Mouse (Mus musculus): Measurements from ENCODE around the gene Ncor2.

Ncor2 gene

DNA sequence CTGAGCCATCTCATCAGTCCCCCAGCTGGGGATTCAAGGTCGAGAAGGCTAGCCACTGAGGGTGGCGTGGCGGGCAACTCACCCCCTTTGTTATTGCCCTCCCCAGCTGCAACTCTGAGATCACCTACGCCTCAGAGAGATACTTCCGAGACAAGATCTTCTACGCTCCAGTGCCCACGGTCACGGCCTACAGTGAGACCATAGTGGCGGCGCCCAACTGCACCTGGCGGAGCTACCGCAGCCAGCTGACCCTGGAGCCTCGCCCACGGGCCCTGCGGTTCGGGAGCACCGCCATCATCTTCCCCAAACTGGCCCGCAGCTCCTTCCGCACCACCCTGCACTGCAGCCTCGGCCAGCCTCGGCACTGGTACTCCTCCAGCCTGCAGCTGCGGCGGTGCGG, 167.9 kb downstream of the Ncor2 start:
- TF ChIP-seq POU5F1 (IDR thresholded peaks at IDR 0.05; ENCODE audit: borderline replicate concordance, low read length): no peak
- no peak for TF ChIP-seq CTCF (conservative IDR thresholded peaks at IDR 0.05; ENCODE audit: low read length)
- Histone ChIP-seq H3K27me3 (ENCODE audit: insufficient read depth, low read length) (peaks cover 10% of the 10 kb centered on the region; the same call in 1 of the 2 replicates), H3K4me1 (replicated peaks; ENCODE audit: low read depth, low read length) (peaks cover 26% of the 10 kb centered on the region), H3K4me3 (replicated peaks; ENCODE audit: low read length) (peak overlapping the region; percentile 68), H3K9me3 (ENCODE audit: low read length) (no peaks in the 10 kb centered on the region), H3K36me3 (ENCODE audit: insufficient read depth, low read length) (peaks cover 30% of the 10 kb centered on the region)

DNA sequence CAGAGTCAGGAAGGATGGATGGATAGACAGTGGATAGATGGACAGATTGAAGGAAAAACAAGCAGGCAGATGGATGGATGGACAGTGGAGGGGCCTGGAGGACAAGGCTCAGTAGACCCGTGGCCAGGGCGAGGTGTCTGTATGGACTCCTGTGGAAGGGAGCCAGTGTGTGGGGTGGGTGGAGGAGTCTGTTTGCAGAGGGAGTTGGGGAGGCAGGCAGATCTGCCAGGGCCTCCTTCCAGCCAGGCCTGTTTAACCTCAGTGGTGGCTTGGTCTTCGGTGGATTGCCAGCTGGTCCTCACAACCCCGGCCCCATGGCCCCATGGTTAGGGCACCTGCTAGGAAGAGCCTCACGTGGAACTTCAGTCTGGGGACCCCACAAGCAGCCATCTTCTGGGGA, 172.1 kb downstream of the Ncor2 start:
- Histone ChIP-seq H3K27me3 (ENCODE audit: insufficient read depth, low read length) (peaks cover 43% of the 10 kb centered on the region), H3K9me3 (ENCODE audit: low read length) (no peaks in the 10 kb centered on the region), H3K4me1 (replicated peaks; ENCODE audit: low read depth, low read length) (peaks cover 41% of the 10 kb centered on the region), H3K4me3 (replicated peaks; ENCODE audit: low read length) (no peak overlapping the region), H3K36me3 (ENCODE audit: insufficient read depth, low read length) (0 out of 2 replicates have a peak, but pooled peaks cover 3% of the 10 kb centered on the region)
- TF ChIP-seq CTCF (conservative IDR thresholded peaks at IDR 0.05; ENCODE audit: low read length) (no peak), POU5F1 (IDR thresholded peaks at IDR 0.05; ENCODE audit: borderline replicate concordance, low read length) (no peak), NANOG (IDR thresholded peaks at IDR 0.05; ENCODE audit: borderline replicate concordance, low read length) (no peak)

DNA sequence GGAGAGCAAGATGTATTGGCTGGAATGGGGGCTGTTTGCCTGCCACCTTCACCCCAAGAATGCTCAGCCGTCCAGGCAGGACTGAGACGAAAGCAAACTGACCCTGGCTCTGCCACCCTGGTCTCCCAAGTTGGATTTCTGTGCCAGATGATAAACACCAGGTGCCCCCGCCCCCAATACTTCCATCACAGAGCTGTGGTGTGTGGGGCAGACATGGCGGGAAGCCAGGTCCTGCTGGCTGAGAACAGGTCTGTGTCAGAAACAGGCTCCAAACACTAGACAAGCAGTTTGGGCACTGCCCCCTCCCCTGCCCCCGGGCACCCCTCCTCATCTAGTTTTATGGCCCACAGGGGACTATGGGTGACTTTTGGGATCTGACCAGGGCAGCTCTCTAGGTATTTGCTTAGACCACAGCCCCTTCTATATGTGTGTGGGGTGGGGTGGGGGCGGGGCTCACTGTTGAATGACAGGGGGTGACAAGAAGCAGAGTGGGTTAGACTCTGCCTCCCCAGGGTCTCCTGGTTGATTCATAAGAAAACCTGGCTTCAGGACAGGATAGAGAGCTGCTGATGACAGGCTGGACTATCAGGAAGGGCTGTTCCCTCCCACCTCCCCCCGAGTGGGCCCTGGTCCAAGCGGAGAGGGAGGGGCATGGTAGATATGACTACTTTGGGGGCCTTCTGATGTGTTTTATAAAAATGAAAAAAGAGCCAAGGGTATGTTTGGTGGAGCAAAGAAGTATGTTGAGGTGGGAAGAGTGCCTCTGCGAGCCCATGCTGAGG, 173.0 kb downstream of the Ncor2 start:
- no peak for TF ChIP-seq CTCF (conservative IDR thresholded peaks at IDR 0.05; ENCODE audit: low read length)
- TF ChIP-seq POU5F1 (IDR thresholded peaks at IDR 0.05; ENCODE audit: borderline replicate concordance, low read length): no peak
- no peak for TF ChIP-seq NANOG (IDR thresholded peaks at IDR 0.05; ENCODE audit: borderline replicate concordance, low read length)
- Histone ChIP-seq H3K4me3 (replicated peaks; ENCODE audit: low read length) (no peak overlapping the region), H3K4me1 (replicated peaks; ENCODE audit: low read depth, low read length) (peaks cover 32% of the 10 kb centered on the region), H3K9me3 (ENCODE audit: low read length) (no peaks in the 10 kb centered on the region), H3K27me3 (ENCODE audit: insufficient read depth, low read length) (peaks cover 48% of the 10 kb centered on the region), H3K36me3 (ENCODE audit: insufficient read depth, low read length) (0 out of 2 replicates have a peak, but pooled peaks cover 3% of the 10 kb centered on the region)

DNA sequence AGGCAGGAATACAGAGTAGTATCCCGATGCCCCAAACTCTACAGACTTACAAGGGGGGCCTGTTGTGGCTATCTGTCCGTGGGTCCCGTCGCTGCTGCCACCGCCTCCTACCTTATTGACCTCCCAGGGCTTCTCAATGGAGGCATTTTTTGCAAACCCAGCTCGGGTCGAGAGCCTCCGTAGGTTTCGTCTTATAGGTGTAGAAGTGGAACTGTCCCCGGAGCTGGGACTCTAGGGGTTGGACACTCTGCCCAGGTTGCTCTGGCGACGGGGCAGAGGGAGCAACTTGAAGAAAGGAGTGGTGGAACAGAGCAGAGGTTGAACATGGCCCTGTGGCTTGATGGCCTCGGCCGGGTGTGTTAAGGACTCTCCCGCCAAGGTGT, 175.2 kb downstream of the Ncor2 start:
- H3K4me3 ChIP-seq (replicated peaks; ENCODE audit: low read length): peak overlapping the region; percentile 75
- peaks cover 18% of the 10 kb centered on the region for H3K4me1 ChIP-seq (replicated peaks; ENCODE audit: low read depth, low read length)
- no peaks in the 10 kb centered on the region for H3K36me3 ChIP-seq (ENCODE audit: insufficient read depth, low read length)
- no peak for TF ChIP-seq POU5F1 (IDR thresholded peaks at IDR 0.05; ENCODE audit: borderline replicate concordance, low read length)
- TF ChIP-seq NANOG (IDR thresholded peaks at IDR 0.05; ENCODE audit: borderline replicate concordance, low read length): no peak
- no peak for TF ChIP-seq CTCF (conservative IDR thresholded peaks at IDR 0.05; ENCODE audit: low read length)
- no peaks in the 10 kb centered on the region for H3K9me3 ChIP-seq (ENCODE audit: low read length)
- H3K27me3 ChIP-seq (ENCODE audit: insufficient read depth, low read length): peaks cover 53% of the 10 kb centered on the region

DNA sequence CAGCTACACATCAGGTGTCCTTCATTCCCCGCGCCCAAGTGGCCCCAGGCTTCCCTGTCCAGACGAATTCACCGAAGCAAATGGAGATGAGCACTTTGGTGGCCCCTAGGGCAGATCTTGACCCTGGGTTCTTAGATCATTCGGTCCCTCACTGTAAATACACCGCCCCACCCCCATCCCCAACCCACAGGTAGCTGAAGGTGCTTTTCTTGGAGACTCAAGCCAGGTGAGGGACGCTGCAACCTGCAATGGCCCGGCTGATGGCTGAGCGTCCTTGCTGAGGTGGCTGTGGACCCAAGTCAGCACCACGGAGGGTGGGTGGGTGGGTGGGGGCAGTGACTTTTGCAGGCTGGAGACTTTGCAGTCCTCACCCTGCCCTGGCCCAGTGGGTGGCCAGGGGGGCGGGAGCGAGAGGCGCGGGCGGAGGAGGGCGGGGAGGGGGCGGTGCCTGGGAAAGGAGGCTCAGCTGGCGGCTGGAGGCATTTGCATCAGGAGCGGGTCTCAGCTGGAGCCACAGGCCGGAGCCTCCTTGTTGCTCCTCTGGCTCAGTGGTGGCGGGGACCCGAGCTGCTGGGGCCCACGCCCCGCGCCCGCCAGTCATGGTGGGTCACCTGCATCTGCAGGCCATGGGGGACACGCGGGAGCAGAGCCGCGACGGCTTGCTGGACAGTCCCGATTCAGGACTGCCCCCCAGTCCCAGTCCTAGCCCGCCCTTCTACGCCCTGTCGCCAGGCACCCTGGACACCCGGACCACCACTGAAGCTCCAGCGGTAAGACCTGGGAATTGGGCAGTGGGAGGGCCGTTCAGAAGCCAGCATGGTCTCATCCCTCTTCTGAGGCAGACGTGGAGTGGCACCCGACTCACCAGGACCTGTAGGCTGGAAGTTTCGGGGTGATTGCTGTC, 175.8 kb downstream of the Ncor2 start, which contains the start of gene Rflna:
Gene Rflna, plus strand, starts transcription at position 253 of the 904 bp plus-strand sequence.
- H3K27me3 ChIP-seq (ENCODE audit: insufficient read depth, low read length): peaks cover 53% of the 10 kb centered on the region

DNA sequence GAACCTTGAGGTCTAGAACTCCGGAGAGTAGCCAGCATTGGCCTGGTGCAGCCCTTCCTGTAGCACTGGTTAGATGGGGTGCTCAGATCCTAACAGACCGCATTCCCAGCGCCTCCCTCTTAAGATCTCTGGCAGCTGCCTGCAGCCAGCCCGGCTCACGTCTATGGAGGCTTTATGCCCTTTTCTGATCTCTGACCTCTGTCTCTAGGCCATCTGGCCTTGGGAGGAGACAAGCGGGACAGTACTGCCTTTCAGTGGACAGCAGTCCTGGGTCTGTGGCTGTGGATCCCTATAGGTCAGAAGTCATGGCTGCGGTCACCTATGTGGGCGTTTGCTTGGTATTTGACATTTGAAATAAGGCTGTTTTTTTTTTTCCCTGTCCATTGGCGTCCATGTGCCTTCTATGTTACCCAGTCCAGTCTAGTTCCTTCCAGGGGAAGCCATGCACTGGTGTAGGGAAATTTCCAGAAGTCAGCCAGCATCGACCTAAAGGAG, 178.2 kb downstream of the Ncor2 start:
- H3K36me3 ChIP-seq (ENCODE audit: insufficient read depth, low read length): no peaks in the 10 kb centered on the region
- no peak for TF ChIP-seq CTCF (conservative IDR thresholded peaks at IDR 0.05; ENCODE audit: low read length)
- no peak for TF ChIP-seq NANOG (IDR thresholded peaks at IDR 0.05; ENCODE audit: borderline replicate concordance, low read length)
- TF ChIP-seq POU5F1 (IDR thresholded peaks at IDR 0.05; ENCODE audit: borderline replicate concordance, low read length): no peak
- H3K4me3 ChIP-seq (replicated peaks; ENCODE audit: low read length): no peak overlapping the region
- peaks cover 40% of the 10 kb centered on the region for H3K27me3 ChIP-seq (ENCODE audit: insufficient read depth, low read length)
- H3K4me1 ChIP-seq (replicated peaks; ENCODE audit: low read depth, low read length): peaks cover 18% of the 10 kb centered on the region
- H3K9me3 ChIP-seq (ENCODE audit: low read length): no peaks in the 10 kb centered on the region

More for the DNA sequence above, 175.8 kb downstream of the Ncor2 start, which contains the start of gene Rflna:
- Histone ChIP-seq H3K4me3 (replicated peaks; ENCODE audit: low read length) (peak within 1 kb of the TSS; percentile 75), H3K36me3 (ENCODE audit: insufficient read depth, low read length) (no peaks in the 10 kb centered on the region), H3K9me3 (ENCODE audit: low read length) (no peaks in the 10 kb centered on the region), H3K4me1 (replicated peaks; ENCODE audit: low read depth, low read length) (peaks cover 18% of the 10 kb centered on the region)
- no peak for TF ChIP-seq POU5F1 (IDR thresholded peaks at IDR 0.05; ENCODE audit: borderline replicate concordance, low read length)
- no peak for TF ChIP-seq CTCF (conservative IDR thresholded peaks at IDR 0.05; ENCODE audit: low read length)
- TF ChIP-seq NANOG (IDR thresholded peaks at IDR 0.05; ENCODE audit: borderline replicate concordance, low read length): no peak

DNA sequence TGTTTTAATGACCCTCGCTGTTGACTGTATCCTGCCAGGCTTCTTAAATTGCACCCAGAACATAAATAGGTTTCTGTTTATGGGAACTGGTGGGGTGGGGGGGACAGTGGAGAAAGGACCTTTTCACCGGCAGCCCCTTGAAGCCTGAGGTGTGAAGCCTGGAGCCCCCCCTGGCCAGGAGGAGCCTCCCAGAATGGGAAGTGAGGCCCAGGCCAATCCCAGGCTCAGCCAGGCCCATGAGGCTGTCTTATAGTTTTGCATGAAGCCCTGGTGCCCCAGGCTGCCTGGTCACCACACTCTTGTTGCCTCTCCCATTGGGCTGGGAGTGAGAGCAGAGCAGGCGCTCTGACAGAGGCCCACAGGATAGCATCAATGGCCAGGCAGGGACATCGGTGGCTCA, 181.1 kb downstream of the Ncor2 start:
- no peak for TF ChIP-seq POU5F1 (IDR thresholded peaks at IDR 0.05; ENCODE audit: borderline replicate concordance, low read length)
- peaks cover 9% of the 10 kb centered on the region for H3K4me1 ChIP-seq (replicated peaks; ENCODE audit: low read depth, low read length)
- no peaks in the 10 kb centered on the region for H3K36me3 ChIP-seq (ENCODE audit: insufficient read depth, low read length)
- H3K4me3 ChIP-seq (replicated peaks; ENCODE audit: low read length): no peak overlapping the region
- H3K27me3 ChIP-seq (ENCODE audit: insufficient read depth, low read length): peaks cover 27% of the 10 kb centered on the region
- no peaks in the 10 kb centered on the region for H3K9me3 ChIP-seq (ENCODE audit: low read length)

DNA sequence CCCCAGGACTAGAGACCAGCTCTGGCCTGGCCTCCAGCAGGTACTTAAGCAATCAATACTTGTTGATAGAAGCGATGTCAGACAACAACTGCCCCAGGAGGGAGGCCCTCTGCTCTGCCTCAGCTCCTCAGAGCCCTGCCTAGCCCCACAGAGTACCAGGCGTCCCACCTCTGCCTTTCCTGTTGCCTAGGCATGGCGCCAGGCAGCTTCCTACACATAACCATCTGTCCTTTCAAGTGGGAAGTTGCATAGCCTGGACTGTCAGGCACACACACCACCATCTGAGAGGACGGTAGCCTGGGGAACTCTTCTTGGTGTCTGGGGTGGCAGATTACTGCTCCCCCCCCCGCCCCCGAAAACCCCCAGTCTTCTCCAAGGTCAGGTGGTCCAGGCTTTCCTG, 182.2 kb downstream of the Ncor2 start:
- peaks cover 30% of the 10 kb centered on the region for H3K27me3 ChIP-seq (ENCODE audit: insufficient read depth, low read length)
- no peaks in the 10 kb centered on the region for H3K36me3 ChIP-seq (ENCODE audit: insufficient read depth, low read length)
- H3K9me3 ChIP-seq (ENCODE audit: low read length): no peaks in the 10 kb centered on the region
- TF ChIP-seq POU5F1 (IDR thresholded peaks at IDR 0.05; ENCODE audit: borderline replicate concordance, low read length) (no peak), NANOG (IDR thresholded peaks at IDR 0.05; ENCODE audit: borderline replicate concordance, low read length) (no peak), CTCF (conservative IDR thresholded peaks at IDR 0.05; ENCODE audit: low read length) (no peak)
- no peak overlapping the region for H3K4me3 ChIP-seq (replicated peaks; ENCODE audit: low read length)
- peaks cover 14% of the 10 kb centered on the region for H3K4me1 ChIP-seq (replicated peaks; ENCODE audit: low read depth, low read length)
